Mouse (Mus musculus) T-helper 17 cell (primary cell): ENCODE measurements at regions not wholly inside any gene's neighbourhood (a gene's known extent, or its start where the extent isn't known, plus 50 kb on each side); places are given as distances from the start of the nearest gene placed in this dataset.

Experiments used
- in situ Hi-C, 2 experiments: fragments of 300-600 bp; cut with MboI, MseI; formaldehyde crosslinking; loops; 1 replicate in 1 of 2; 2 replicates in 1 of 2; pipeline ENCODE4 v1.15.1; 2025; ENCODE audit warnings: high pct_unique_total_duplicates in 2 of 2

DNA sequence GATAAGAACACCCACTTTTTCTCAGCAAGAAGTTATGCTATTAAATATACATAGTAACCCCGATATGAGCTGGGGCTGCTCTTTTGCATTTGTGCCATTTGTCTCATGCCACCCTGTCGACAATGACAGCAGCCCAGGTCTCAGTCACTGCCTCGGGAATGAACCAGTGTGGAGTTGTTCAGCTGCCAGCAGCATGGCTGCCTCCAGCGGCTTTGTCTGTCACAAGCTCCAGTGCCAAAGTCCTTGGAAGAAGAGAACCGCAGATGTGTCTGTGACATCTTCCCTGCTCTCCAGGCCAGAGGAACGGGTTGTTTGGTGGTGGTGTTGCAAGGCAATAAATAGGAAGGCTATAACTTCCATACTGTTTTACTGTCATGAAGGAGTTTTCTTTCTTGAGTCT, 130.7 kb downstream of the Cep170 start:
- in situ Hi-C loops = no loop called here

DNA sequence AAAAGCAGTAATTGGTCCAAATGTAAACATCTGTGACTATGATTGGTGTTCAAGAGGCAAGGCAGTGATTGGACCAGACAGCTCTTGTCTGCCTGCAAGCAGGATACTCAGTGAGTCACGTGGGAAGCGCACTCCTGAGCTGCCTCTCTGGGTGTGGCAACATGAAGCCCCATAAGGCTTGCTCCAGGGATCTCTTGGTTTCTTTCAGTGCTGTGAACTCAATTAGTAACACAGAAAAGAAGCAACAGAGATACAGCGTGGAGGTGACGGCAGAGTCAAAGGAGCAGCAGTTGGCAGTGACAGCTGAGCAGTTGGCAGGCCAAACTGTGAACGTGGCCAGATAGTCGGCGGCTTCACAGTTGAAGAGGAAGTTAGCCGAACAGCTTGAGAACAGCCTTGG, 131.9 kb downstream of the Cep170 start:
- in situ Hi-C loops = no loop called here

DNA sequence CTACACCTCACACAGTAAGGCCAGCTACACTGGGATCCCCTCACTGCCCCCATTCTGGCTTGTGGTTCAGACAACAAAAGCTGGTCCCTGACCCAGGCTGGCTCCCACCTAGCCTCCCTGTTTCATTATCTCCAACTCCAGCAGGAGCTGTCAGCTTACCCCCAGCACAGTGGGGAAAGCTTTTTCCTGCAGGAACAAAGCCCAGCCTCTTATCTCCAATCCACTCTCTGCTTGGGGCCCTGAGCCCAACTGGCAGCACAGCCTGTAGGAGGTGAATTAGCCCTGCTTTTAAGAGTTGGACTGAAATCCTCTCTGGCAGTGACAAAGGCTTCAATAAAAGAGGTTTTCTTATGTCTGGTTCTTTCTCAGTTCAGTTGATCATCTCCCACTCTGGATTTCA, 138.7 kb downstream of the Cep170 start:
- in situ Hi-C loops = no loop called here

DNA sequence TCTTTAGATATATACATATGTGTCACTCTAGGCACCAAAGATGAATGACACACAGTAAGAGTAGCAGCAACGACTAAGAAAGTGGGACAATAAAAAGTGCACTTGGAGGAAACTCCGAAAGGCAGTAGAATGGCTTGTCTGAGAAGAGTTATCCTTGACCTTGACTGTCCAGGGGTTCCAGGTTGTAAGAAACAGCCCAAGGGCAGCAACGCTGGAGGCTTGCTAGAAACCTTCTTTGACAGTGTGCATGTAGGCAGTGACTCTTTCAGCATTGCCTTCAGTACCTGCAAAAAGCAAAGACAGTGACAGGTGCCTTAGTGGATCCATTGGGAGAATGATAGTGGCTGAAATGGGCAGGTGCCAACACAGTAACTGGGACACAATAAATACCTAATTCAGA, 142.8 kb downstream of the Cep170 start:
- in situ Hi-C loops = loop anchor here in 1 of 2 experiments (25.0 kb wide), 1 partner anchor 734 kb away; no protein-coding TSS in a partner anchor

DNA sequence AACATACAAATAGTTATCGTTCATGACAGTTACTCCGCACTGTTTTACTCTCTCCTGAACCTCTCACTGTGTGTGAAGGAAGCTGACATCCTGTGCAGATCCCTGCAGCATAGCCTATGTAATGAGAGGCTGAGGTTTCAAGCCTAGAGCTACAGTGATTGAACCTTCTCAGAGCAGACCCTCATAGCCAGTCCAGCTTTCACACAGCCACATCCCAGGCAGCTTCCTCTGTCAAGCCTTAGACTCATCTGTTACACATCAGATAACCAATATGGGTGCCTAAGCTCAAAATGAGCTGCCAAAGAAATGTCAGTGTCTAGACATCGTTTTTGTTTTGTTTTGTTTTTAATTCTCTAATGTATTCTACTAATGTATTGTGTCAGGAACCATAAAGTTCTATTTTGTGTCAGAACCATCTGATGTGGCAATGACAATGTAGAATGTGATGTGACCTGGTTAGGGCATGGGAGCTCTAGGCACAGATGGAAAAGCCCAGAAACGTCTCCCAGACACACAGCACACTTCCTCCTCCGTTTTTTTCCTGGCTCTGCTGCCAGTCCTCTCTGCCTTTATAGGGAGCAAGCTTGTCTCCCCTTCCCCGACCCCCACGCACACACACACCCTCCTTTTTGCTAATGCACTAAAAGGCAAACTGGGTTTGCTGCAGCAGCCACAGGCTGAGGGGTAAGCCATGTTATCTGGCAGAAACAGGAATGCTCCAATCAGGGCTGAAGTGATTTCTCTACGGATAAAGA, 146.1 kb downstream of the Cep170 start:
- in situ Hi-C loops = loop anchor here in 1 of 2 experiments (25.0 kb wide), 1 partner anchor 730 kb away; no protein-coding TSS in a partner anchor

DNA sequence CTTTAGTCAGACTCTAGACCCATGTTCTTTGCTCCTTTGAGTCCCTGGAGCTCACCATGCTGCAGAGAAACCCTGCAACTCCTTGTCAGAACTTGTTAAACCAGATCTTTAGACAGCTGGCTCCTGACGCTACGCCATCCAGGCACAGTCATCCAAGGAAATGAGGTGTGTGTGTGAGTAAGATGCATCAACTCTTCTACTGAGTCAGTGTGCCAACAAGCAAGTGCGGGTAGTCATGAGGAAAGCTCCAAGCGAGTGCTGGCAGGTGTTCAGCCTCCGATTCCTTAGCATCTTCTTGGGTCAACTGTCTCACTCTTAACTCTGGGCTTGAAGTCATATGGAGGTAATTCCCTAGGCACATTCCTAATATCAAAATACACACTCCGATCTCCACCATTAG, 153.6 kb downstream of the Cep170 start:
- in situ Hi-C loops = loop anchor here in 1 of 2 experiments (25.0 kb wide), 1 partner anchor 723 kb away; no protein-coding TSS in a partner anchor

DNA sequence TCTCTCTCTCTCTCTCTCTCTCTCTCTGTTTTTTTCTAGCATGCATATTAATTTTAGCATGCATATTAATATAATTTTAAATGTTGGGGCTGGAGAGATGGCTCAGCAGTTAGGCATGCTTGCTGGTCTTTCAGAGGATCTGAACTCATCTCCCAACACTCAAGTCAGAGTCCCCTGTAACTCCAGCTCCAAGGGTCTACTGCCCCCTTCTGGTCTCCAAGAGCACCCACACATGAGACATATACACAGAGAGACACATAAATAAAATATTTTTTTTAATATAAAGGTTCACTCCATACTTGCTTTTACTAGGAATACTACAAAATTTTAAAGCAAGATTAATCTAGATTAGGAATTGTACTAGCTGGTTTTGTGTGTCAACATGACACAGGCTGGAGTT, 155.2 kb downstream of the Cep170 start:
- in situ Hi-C loops = loop anchor here in 1 of 2 experiments (25.0 kb wide), 1 partner anchor 721 kb away; no protein-coding TSS in a partner anchor

DNA sequence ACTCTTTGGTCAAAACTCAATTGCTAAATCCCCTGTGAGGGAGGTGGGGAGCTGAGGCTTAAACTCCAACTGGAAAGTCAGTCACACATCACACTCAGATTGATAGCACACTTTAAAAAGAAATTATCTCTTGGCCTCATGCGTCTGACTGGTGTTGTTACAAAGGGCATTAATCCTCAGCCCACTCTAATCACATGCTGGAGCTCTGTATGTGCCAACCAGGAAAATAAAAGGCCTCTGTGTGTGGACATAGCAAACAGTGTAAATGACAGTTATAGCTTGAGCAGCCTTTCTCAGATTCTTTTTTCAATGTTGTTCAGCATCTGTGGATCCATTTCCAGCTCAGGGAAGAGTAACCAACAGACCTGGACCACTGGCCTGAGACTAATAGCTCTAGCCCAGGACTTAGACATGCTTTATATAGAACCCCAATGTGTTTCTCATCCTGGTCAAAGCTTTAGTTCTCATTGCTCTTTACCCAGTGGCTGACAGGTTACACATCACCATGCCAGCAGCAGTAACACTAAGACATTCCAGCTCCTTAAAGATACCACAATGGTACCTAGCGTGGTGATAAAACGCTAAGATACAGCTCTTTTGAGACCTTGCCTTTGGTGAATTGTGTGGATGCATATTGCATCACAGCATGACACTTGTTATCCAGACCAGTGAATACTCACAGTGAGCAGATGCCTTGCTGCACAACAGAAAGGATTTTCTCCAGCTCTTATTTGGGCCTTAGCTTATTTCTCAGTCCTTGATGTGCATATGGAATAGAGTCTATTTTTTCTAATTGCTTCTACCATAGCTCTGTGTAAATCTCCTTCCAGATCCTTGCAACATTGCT, 158.2 kb downstream of the Cep170 start:
- in situ Hi-C loops = loop anchor here in 1 of 2 experiments (25.0 kb wide), 1 partner anchor 718 kb away; no protein-coding TSS in a partner anchor

DNA sequence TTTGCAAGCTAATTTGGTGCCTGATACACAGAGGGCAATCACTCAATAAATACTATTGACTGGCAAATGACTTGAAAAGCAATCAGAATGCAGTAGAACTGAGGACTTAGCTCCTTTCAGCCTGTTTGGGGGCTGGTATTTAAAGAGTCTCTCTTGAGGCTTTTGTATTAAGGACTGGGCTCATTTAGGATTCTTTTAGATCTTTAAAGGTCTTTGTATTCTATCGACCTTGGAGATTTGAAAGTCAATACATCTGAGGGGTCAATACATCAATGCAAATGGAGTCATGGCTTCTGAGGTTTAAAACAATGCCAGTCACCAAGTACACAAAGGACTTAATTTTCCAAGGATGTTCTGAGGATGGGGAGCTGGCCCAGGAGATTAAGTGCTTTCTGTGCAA, 169.6 kb downstream of the Cep170 start:
- in situ Hi-C loops = no loop called here

DNA sequence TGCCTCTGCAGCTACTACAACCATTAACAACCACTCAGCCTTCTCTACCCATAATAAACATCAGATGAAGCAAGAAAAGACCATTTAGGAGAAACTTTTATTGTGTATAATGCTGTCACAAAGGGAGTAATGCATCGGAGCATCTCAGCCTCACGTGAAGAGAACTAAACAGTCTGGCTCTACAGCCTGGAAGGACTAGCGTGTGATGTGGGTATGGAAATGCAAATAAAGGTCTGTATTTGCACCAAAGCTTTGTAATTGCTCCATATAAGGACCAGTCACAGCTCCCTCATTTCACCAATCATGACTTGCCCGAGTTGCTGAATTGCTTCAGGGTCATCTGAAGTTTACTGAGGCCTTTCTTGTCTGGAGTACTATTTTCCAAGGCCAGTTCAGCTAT, 190.7 kb downstream of the Cep170 start:
- in situ Hi-C loops = no loop called here

DNA sequence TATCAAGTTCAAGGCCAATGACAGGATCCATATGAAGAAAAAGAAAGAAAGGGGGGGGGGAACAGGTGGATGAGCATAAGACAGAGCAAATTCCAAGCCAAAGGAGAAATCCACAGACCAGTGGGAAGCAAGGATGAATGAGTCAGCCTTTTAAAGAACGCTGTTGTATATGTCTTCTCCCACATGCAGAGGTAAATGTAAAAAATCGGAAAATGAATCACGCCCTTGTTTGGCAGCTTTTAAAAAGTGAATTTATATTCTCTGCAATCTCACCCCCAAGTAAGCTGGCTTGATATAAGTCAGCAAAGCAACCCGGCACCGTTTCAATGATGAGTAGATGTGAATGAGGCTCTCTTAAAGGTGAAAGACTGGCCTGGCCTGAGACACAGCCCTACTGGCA, 191.7 kb downstream of the Cep170 start:
- in situ Hi-C loops = no loop called here

DNA sequence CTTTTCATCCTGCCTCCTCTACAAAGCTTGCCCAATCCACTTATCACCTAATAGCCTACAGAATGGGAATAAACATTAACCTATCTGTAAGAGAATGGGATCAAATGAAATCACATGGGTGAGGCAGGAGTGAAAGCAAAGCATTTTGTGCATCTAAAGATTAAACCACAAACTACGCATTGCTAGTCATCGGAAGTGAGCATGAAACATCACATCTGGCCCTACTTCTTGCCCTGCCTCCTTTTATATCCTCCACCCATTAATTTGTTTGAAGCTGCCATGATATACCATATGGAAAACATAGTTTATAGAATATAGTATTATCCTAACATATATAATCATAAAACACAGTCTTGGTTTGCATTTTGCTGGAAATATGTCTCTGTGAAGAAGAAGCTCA, 192.6 kb downstream of the Cep170 start:
- in situ Hi-C loops = no loop called here

DNA sequence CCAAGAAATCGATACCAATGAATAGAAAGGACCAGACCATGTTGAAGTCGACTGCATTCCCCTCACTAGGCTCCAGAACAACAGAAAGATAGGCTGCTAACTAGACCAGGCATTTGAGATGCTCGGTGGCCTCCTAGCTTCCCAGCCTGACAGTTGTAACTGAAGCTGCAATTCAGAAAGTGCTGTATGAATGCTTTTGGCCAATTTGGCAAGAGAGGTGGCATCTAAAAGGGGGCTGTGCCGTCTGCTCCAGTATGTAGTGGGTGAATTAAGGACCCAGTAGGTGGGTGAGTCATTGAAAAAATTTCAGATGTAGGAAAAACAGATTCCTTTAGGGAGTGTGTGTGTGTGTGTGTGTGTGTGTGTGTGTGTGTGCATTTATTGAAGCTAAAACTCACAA, 195.0 kb downstream of the Cep170 start:
- in situ Hi-C loops = no loop called here

DNA sequence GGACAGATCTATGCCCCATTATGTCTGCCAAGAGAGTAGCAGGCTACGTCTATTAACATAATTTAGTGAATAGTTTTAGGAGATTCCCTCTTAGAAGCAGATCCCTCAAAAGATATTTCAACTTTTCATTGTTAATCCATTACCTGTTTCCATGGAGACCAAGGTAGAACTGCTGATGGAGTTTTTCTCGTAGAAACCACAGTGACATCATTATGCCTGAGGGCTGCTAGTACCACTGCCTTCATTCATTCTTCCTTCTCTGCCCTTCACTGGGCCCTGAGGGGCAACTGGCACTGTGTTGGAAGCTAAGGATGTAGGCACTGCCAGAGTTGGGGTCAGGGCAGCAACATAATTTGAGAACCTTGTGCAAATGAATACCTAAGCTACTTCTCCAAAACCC, 198.2 kb downstream of the Cep170 start:
- in situ Hi-C loops = no loop called here

DNA sequence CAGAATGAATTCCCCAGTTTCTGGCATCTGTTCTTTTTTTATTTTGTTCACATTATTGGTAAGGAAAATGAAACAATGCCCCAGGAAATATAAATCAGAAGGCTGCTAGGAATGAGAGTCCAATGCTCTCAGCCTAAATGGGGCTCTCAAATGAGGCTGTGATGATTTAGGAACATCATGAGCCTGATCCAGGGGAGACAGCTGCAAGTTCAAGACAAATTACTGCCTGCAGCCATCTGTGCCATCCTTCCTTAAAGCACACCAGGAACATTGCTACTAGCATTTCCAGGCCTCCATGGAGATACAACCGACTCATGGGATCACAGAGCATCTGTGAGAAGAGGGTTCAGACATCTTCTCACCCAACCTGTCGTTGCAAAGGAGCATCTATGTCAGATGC, 219.6 kb downstream of the Cep170 start:
- in situ Hi-C loops = no loop called here

DNA sequence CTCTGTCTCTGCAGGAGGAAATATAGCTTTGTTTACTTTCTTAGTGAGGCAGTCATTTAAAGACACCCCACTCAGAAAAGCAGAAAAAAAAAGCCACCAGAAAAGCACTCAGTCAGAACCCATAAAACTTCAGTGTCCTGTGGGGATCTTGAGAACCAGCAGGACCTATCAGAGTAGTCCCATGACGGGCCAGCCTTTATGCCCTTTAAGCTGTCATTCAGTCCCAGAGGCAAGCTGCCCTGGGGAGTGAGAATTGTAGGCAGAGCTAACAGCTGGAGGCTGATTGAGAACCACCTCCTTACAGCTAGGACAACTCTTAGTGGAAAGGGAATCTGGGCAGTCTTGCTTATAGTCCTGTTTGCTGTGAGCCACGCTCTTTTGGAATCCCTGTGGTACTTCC, 225.7 kb downstream of the Cep170 start:
- in situ Hi-C loops = no loop called here

DNA sequence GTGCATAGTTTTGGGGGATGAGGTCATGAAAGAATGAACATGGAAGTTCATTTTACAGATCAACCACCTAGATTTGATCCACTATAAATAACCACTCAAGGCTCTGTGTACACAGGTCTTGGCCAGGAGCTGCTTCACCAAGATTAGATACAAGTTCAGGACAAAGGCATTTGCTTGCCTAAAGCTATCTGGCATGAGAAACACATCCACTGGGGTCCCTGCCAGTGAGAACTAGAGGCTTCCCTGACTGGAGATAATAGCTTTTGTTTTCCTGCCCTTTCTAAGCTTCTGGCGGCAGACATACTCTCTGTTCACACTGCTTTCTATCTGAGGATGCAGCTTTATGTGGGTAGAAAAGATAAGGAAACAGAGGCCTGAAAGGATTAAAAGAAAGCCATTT, 240.2 kb downstream of the Cep170 start:
- in situ Hi-C loops = no loop called here

DNA sequence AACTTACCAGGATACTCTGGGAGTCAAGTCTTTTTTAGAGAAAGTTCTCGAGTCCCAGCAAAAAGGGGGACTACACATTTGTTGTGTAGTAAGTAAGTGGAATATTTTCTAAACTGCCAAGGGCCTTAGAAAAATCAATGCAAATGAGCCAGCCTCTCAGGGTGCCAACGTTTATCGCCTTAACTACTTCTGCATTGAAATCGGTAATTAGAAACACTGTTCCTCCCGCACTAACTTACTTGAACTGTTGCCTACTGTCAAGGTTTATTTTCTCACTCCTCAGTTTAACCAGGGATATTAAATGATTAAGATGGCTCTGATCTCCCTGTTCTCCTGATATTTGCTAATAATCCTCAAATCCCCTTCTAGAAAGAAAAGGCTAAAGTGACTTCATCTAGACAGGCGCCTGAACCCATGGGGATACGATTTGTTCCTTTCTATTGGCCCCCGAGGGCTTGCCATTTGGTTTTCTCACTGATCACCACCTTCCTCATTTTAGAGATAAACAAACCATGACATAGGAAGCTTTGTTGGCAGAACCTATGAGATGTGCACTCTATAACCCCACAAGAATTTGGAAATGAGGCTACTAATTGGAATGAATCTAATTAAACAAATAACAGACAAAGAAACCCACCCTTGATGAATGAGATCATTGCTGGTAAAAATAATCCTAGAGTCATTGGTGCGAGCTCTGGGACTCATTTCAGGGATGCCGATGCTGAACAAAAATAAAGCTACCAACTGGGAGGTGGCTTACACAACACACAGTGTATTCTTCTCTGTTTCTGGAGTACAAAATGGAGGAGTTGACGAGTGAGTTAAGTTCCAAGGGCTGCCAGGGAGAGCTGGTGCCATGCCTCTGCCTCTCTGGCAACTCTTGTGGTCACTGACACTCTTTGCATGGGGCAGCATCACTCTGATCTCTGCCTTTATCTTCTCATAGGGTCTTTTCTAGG, 255.1 kb downstream of the Cep170 start:
- in situ Hi-C loops = no loop called here

DNA sequence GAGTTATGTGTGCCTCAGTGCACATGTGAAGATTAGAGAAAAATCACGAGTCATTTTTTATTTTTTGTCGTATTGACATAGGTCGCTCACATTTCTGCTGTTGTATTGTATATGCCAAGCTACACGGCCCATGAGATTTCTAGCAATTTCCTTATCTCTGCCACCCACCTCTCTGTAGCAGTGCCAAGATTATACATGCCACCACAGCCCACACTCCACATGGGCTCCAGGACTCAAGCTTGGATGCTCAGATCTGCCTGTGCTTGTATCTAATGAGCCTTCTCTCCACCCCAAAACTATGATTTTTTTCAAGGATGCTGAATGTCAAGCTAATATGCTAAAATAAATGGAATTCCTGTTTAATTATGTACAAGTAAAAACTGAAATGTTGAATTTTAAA, 259.3 kb upstream of the Pld5 start:
- in situ Hi-C loops = no loop called here

DNA sequence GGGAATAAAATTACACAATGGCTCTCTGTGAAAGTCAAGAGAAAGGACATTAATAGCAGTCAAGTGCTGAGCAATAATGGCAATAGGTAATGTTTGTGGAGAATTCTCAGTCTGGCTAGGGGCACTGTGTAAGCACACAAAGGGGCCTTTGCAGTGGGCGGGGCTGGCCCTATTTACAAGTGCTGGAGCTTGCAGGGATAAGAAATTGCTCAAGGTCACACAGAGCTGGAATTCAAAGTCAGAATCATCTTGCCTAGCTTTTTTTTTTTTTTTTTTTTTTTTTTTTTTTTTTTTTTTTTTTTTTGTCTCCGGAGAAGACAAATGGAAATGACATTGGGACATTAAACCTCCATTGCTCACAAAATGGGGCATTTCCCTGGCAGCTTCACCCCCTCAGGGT, 253.9 kb upstream of the Pld5 start:
- in situ Hi-C loops = no loop called here

DNA sequence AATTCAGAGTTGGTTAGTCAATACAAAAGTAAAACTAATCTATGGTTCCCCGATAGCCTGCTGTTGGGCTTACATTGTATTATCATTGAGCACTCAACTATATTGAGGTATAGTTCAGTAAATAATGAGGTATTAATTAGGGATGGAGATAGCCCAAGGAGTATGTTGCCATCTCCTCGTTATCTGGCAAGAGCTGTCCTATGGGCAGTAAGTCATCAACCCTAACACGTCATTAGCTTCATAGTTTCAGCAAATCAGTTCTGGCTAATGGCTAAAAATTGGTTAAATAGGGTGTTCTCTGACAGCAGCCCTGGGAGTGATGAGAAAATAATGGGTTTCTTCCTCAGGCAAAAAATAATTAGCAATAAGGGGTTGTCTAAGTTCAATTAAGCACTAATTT, 236.4 kb upstream of the Pld5 start:
- in situ Hi-C loops = no loop called here

DNA sequence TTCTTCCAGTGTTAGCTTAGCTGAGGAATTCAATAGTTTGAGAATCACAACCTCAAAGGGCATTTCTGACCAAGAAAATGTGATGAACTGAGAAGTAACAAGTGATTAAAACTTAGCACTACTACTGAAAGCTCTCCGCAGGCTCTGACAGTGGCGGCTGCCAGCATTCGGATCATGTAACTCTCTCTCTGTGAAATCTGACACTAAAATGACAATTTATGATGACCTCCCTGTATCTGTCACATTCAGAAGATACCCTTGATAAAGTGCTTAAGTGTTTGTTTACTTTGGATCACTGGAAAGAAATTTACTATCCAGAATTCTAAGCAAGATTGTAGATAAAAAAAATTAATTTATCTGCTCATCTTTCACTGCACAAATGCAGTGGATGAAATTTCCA, 230.3 kb upstream of the Pld5 start:
- in situ Hi-C loops = no loop called here
